24 mouse cellular contexts compared by ENCODE assay signal in genomic region chr5:20703971-20704575, GRCm38 (mm10).
DNase-seq lines count a peak whose midpoint lies in the region; ATAC-seq and TF ChIP-seq lines count a peak whose summit lies in the region.
"Had no signal": no experiment of that assay in that cellular context is flagged by ENCODE, and none has a peak within 500 bp of the region (broad histone marks: within the 10 kb centered on the region; RNA-seq: fewer than 3 reads in every experiment).

No protein-coding gene starts in this region.

- H3K4me1 ChIP-seq in liver, adult 2 months (ENCODE audit: control insufficient read depth, insufficient read depth, low read length): 0 out of 2 replicates have a peak, but pooled peaks cover 3% of the 10 kb centered on the region
- 0 out of 2 replicates have a peak, but pooled peaks cover 2% of the 10 kb centered on the region for H3K4me1 ChIP-seq in liver, postnatal 0 days (ENCODE audit: insufficient read depth)
- H3K4me1 ChIP-seq in MEL (ENCODE audit: control insufficient read depth in 1 of 2, insufficient read depth in 2 of 2, low read length in 2 of 2): peaks cover 11 to 14% of the 10 kb centered on the region in 2 experiments; a peak in 3 of 4 replicates
- H3K4me1 ChIP-seq in intestine, embryonic 16.5 days (ENCODE audit: control insufficient read depth, insufficient read depth, low read length): no peaks in the 10 kb centered on the region
- H3K4me1 ChIP-seq: embryonic facial prominence, embryonic 13.5 days had no signal

- WGBS in liver, adult 2 months: 57% methylated on average over 13 of the region's 13 CpGs
- 69% methylated on average over 13 of the region's 13 CpGs for WGBS in liver, postnatal 0 days (ENCODE audit: insufficient replicate concordance)
- WGBS in intestine, embryonic 16.5 days: 89% methylated on average over 13 of the region's 13 CpGs

- H3K9ac ChIP-seq in liver, adult 2 months (ENCODE audit: low read depth, low read length): no peak overlapping the region
- no peak overlapping the region for H3K9ac ChIP-seq in liver, postnatal 0 days (replicated peaks)
- H3K9ac ChIP-seq in MEL (ENCODE audit: control insufficient read depth, low read depth, low read length, poor library complexity, severe bottlenecking): peak overlapping the region; percentile 85
- H3K9ac ChIP-seq in intestine, embryonic 16.5 days (ENCODE audit: low read depth, low read length): no peak overlapping the region
- H3K9ac ChIP-seq: embryonic facial prominence, embryonic 13.5 days; forebrain, embryonic 12.5 days; forebrain, embryonic 15.5 days; hindbrain, embryonic 15.5 days; intestine, embryonic 15.5 days had no signal

- H3K27me3 ChIP-seq in liver, adult 2 months (ENCODE audit: control insufficient read depth, insufficient read depth, low read length): no peaks in the 10 kb centered on the region
- 0 out of 2 replicates have a peak, but pooled peaks cover 4% of the 10 kb centered on the region for H3K27me3 ChIP-seq in liver, postnatal 0 days (ENCODE audit: insufficient read depth, low read length)
- H3K27me3 ChIP-seq in MEL (ENCODE audit: control insufficient read depth in 1 of 2, insufficient read depth in 2 of 2, low read length in 2 of 2): no peaks in the 10 kb centered on the region
- no peaks in the 10 kb centered on the region for H3K27me3 ChIP-seq in intestine, embryonic 16.5 days (replicated peaks; ENCODE audit: control insufficient read depth, insufficient read depth, low read length)
- H3K27me3 ChIP-seq: embryonic facial prominence, embryonic 13.5 days; forebrain, embryonic 12.5 days; forebrain, embryonic 15.5 days; hindbrain, embryonic 12.5 days; hindbrain, embryonic 15.5 days; intestine, embryonic 15.5 days; Patski had no signal

- H3K27ac ChIP-seq in liver, adult 2 months (replicated peaks; ENCODE audit: insufficient read depth, low read depth, low read length): no peak overlapping the region
- H3K27ac ChIP-seq in liver, postnatal 0 days (ENCODE audit: low read depth): no peak overlapping the region
- peak overlapping the region; percentile 72 for H3K27ac ChIP-seq in MEL (ENCODE audit: control insufficient read depth, low read depth, low read length)
- H3K27ac ChIP-seq in intestine, embryonic 16.5 days (ENCODE audit: low read length): no peak overlapping the region
- H3K27ac ChIP-seq: embryonic facial prominence, embryonic 10.5 days; embryonic facial prominence, embryonic 13.5 days; forebrain, embryonic 12.5 days; hindbrain, embryonic 12.5 days; intestine, embryonic 15.5 days had no signal

- no peak for TF ChIP-seq CTCF in liver, adult 2 months (IDR thresholded peaks at IDR 0.05; ENCODE audit: low read depth, low read length)
- TF ChIP-seq CTCF in liver, postnatal 0 days (IDR thresholded peaks at IDR 0.05; ENCODE audit: low read depth): no peak
- no peak for TF ChIP-seq CTCF in MEL (IDR thresholded peaks at IDR 0.05 in 2 of 3, conservative IDR thresholded peaks at IDR 0.05 in 1 of 3; ENCODE audit: control insufficient read depth in 1 of 3, insufficient read depth in 1 of 3, low read depth in 2 of 3, low read length in 3 of 3, poor library complexity in 1 of 3, severe bottlenecking in 1 of 3)

- no peak for TF ChIP-seq RAD21 in MEL (IDR thresholded peaks at IDR 0.05; ENCODE audit: low read depth, low read length)

- no peak for TF ChIP-seq POLR2A in liver, adult 2 months (IDR thresholded peaks at IDR 0.05; ENCODE audit: extremely low read depth, insufficient read depth, low read length)
- 0 out of 4 replicates have a peak, but pooled peaks of 1 of the 2 experiments have one; percentile 22 for TF ChIP-seq POLR2A in MEL (IDR thresholded peaks at IDR 0.05; ENCODE audit: control insufficient read depth in 1 of 2, insufficient read depth in 1 of 2, low read depth in 1 of 2, low read length in 2 of 2, poor library complexity in 1 of 2)

- H3K79me2 ChIP-seq in liver, adult 2 months (ENCODE audit: control insufficient read depth, insufficient read depth, low read length): no peaks in the 10 kb centered on the region
- peaks cover 5% of the 10 kb centered on the region; the same call in 1 of the 2 replicates for H3K79me2 ChIP-seq in MEL (ENCODE audit: control insufficient read depth, insufficient read depth, low read length, poor library complexity)

- no peak overlapping the region for H3K4me2 ChIP-seq in liver, postnatal 0 days (ENCODE audit: low read depth, low read length)
- no peak overlapping the region for H3K4me2 ChIP-seq in intestine, embryonic 16.5 days (ENCODE audit: low read depth, low read length)
- H3K4me2 ChIP-seq: intestine, embryonic 15.5 days had no signal

- H3K36me3 ChIP-seq in liver, adult 2 months (ENCODE audit: control insufficient read depth, insufficient read depth, low read length): no peaks in the 10 kb centered on the region
- H3K36me3 ChIP-seq in liver, postnatal 0 days (replicated peaks; ENCODE audit: insufficient read depth, low read length): no peaks in the 10 kb centered on the region
- H3K36me3 ChIP-seq in MEL (ENCODE audit: control insufficient read depth in 1 of 2, insufficient read depth in 2 of 2, low read length in 2 of 2): peaks cover 0 to 35% of the 10 kb centered on the region in 2 experiments; a peak in 2 of 4 replicates
- no peaks in the 10 kb centered on the region for H3K36me3 ChIP-seq in intestine, embryonic 16.5 days (ENCODE audit: control insufficient read depth, insufficient read depth, low read length)
- H3K36me3 ChIP-seq: embryonic facial prominence, embryonic 10.5 days; embryonic facial prominence, embryonic 13.5 days; forebrain, embryonic 12.5 days; hindbrain, embryonic 12.5 days; hindbrain, embryonic 15.5 days; intestine, embryonic 15.5 days had no signal

- no peak overlapping the region for H3K4me3 ChIP-seq in liver, adult 2 months (ENCODE audit: insufficient read depth, low read depth, low read length)
- no peak overlapping the region for H3K4me3 ChIP-seq in liver, postnatal 0 days (ENCODE audit: low read depth, low read length)
- H3K4me3 ChIP-seq in MEL (ENCODE audit: control insufficient read depth in 1 of 2, insufficient read depth in 1 of 2, low read depth in 2 of 2, low read length in 2 of 2): peak overlapping the region; percentile 85 to 91
- H3K4me3 ChIP-seq in intestine, embryonic 16.5 days (ENCODE audit: low read length): no peak overlapping the region
- H3K4me3 ChIP-seq: erythroblast, embryonic 14.5 days; forebrain, embryonic 12.5 days; hindbrain, embryonic 12.5 days; intestine, embryonic 15.5 days had no signal

- H3K9me3 ChIP-seq in liver, postnatal 0 days (ENCODE audit: low read length): no peaks in the 10 kb centered on the region
- no peaks in the 10 kb centered on the region for H3K9me3 ChIP-seq in MEL (replicated peaks; ENCODE audit: insufficient read depth, low read length)
- no peaks in the 10 kb centered on the region for H3K9me3 ChIP-seq in intestine, embryonic 16.5 days (ENCODE audit: control insufficient read depth, low read length)
- H3K9me3 ChIP-seq: embryonic facial prominence, embryonic 10.5 days; embryonic facial prominence, embryonic 13.5 days; forebrain, embryonic 12.5 days; forebrain, embryonic 15.5 days; hindbrain, embryonic 12.5 days; hindbrain, embryonic 15.5 days; intestine, embryonic 15.5 days had no signal

- peak; percentile 36 for DNase-seq in liver, adult 2 months (ENCODE audit: extremely low read depth, low read depth, low spot score)
- DNase-seq in liver, postnatal 0 days: no peak
- DNase-seq in A20 (ENCODE audit: low read depth, low spot score) (peak; percentile 70), MEL (ENCODE audit: low read depth, low spot score) (peak; percentile 80)
- DNase-seq in layer of hippocampus, adult 8-10 months (ENCODE audit: low spot score in 2 of 2): no peak
- DNase-seq: adrenal gland, adult 2 months; adrenal gland, postnatal 14 days; cerebellum, adult 11 months; cerebellum, adult 2 months; cerebellum, adult 9-11 months; cerebellum, postnatal 36 days; embryo, embryonic 11 days; gastrocnemius, postnatal 25 days had no signal

- no peak for ATAC-seq in liver, postnatal 0 days
- ATAC-seq in intestine, embryonic 16.5 days: no peak
- ATAC-seq in activated CD4-positive, CD25-positive, alpha-beta regulatory T cell, adult 4 months: no peak
- ATAC-seq: forebrain, embryonic 15.5 days; intestine, embryonic 15.5 days; Patski had no signal

- TF ChIP-seq EP300 in liver, postnatal 0 days (IDR thresholded peaks at IDR 0.05; ENCODE audit: low read depth): no peak
- TF ChIP-seq EP300 in MEL (IDR thresholded peaks at IDR 0.05; ENCODE audit: low read depth in 1 of 2, low read length in 2 of 2): peak in 1 of 2 experiments; percentile 48; a peak in 1 of 4 replicates

TF ChIP-seq in MEL, 35 proteins besides CTCF, POLR2A, EP300 and RAD21 (continues in another document):
- peak; percentile 97 for TF ChIP-seq MYC (IDR thresholded peaks at IDR 0.05; ENCODE audit: low read depth, low read length)
- TF ChIP-seq SIN3A (IDR thresholded peaks at IDR 0.05; ENCODE audit: low read length): peak; percentile 93
- TF ChIP-seq BHLHE40 (IDR thresholded peaks at IDR 0.05; ENCODE audit: borderline replicate concordance, low read depth, low read length): peak; percentile 42; the same call in 1 of the 2 replicates
- TF ChIP-seq TBP (IDR thresholded peaks at IDR 0.05; ENCODE audit: low read depth, low read length): no peak
- no peak for TF ChIP-seq JUND (IDR thresholded peaks at IDR 0.05; ENCODE audit: low read depth, low read length)
- peak; percentile 92 for TF ChIP-seq MAX (IDR thresholded peaks at IDR 0.05; ENCODE audit: low read length)
- TF ChIP-seq E2F4 (IDR thresholded peaks at IDR 0.05; ENCODE audit: borderline replicate concordance, low read depth, low read length): no peak
- no peak for TF ChIP-seq MEF2A (IDR thresholded peaks at IDR 0.05; ENCODE audit: extremely low read depth, insufficient replicate concordance, low read depth, low read length, poor library complexity, severe bottlenecking)
- 0 out of 2 replicates have a peak, but pooled peaks have one; percentile 24 for TF ChIP-seq CHD1 (IDR thresholded peaks at IDR 0.05; ENCODE audit: low read depth, low read length)
- no peak for TF ChIP-seq UBTF (IDR thresholded peaks at IDR 0.05; ENCODE audit: borderline replicate concordance, insufficient read depth, low read depth, low read length)
- TF ChIP-seq ZKSCAN1 (IDR thresholded peaks at IDR 0.05; ENCODE audit: low read depth, low read length): no peak
- no peak for TF ChIP-seq ZNF384 (IDR thresholded peaks at IDR 0.05; ENCODE audit: low read depth, low read length)
- no peak for TF ChIP-seq CHD2 (IDR thresholded peaks at IDR 0.05; ENCODE audit: low read length)
- no peak; the same call in 1 of the 2 replicates for TF ChIP-seq SMC3 (IDR thresholded peaks at IDR 0.05; ENCODE audit: low read depth, low read length)
- TF ChIP-seq RCOR1 (IDR thresholded peaks at IDR 0.05; ENCODE audit: low read depth, low read length): no peak
- peak; percentile 99 for TF ChIP-seq MXI1 (IDR thresholded peaks at IDR 0.05; ENCODE audit: low read depth, low read length)
- peak; percentile 62 for TF ChIP-seq USF1 (IDR thresholded peaks at IDR 0.05; ENCODE audit: low read depth, low read length)
- TF ChIP-seq ETS1 (IDR thresholded peaks at IDR 0.05; ENCODE audit: low read depth, low read length): no peak; the same call in 1 of the 2 replicates
- no peak for TF ChIP-seq MAFK (IDR thresholded peaks at IDR 0.05; ENCODE audit: borderline replicate concordance, low read depth, low read length)

Comparison
In these comparisons a context has a peak if more than half of its experiments do, and no peak if none do; other contexts are left out.
1. DNase-seq: peak in liver, adult 2 months (single experiment), A20 (single experiment) and MEL (single experiment); none in liver, postnatal 0 days (single experiment) and layer of hippocampus, adult 8-10 months (0 of 2).
2. H3K4me3 ChIP-seq: peak in MEL (2 of 2); none in liver, adult 2 months (single experiment), liver, postnatal 0 days (single experiment) and intestine, embryonic 16.5 days (single experiment).